Mouse (Mus musculus): ENCODE measurements around the gene Gm5134. TPM values are rescaled to one million over a fixed set of nuclear protein-coding genes. Genes with fewer than 3 reads are reported as not detected.

Gm5134 gene
- polyA plus RNA-seq, 1 experiment from 2014 or later: 0.04 TPM

- TF ChIP-seq CTCF (IDR thresholded peaks at IDR 0.05; ENCODE audit: low read depth) (no peak), EP300 (IDR thresholded peaks at IDR 0.05; ENCODE audit: low read depth) (no peak)
- no peaks in the 10 kb centered on the region for H3K27me3 ChIP-seq (ENCODE audit: insufficient read depth, low read length)
- no peak overlapping the region for H3K9ac ChIP-seq (replicated peaks)
- DNase-seq (no peak), ATAC-seq (no peak)
- no peak overlapping the region for H3K27ac ChIP-seq (ENCODE audit: low read depth)
- WGBS (ENCODE audit: insufficient replicate concordance): 59% methylated on average over 12 of the region's 12 CpGs
- H3K36me3 ChIP-seq (replicated peaks; ENCODE audit: insufficient read depth, low read length): no peaks in the 10 kb centered on the region
- no peak overlapping the region for H3K4me3 ChIP-seq (ENCODE audit: low read depth, low read length)
- H3K9me3 ChIP-seq (ENCODE audit: low read length): no peaks in the 10 kb centered on the region
- H3K4me1 ChIP-seq (ENCODE audit: insufficient read depth): 0 out of 2 replicates have a peak, but pooled peaks cover 4% of the 10 kb centered on the region
- H3K4me2 ChIP-seq (ENCODE audit: low read depth, low read length): no peak overlapping the region
Measured at GRCm38 (mm10) chr10:76027127-76028015, 73.1 kb downstream of the Gm5134 start.

GRCm38 (mm10) chr10:76028016-76028366 lies 73.7 kb downstream of the Gm5134 start:
- H3K4me2 ChIP-seq (ENCODE audit: low read depth, low read length): no peak overlapping the region
- no peak overlapping the region for H3K27ac ChIP-seq (ENCODE audit: low read depth)
- no peaks in the 10 kb centered on the region for H3K9me3 ChIP-seq (ENCODE audit: low read length)
- H3K27me3 ChIP-seq (ENCODE audit: insufficient read depth, low read length): no peaks in the 10 kb centered on the region
- TF ChIP-seq CTCF (IDR thresholded peaks at IDR 0.05; ENCODE audit: low read depth) (no peak), EP300 (IDR thresholded peaks at IDR 0.05; ENCODE audit: low read depth) (no peak)
- H3K4me1 ChIP-seq (ENCODE audit: insufficient read depth): peaks cover 5% of the 10 kb centered on the region; the same call in 1 of the 2 replicates
- WGBS (ENCODE audit: insufficient replicate concordance): 17% methylated on average over 4 of the region's 4 CpGs
- no peak overlapping the region for H3K9ac ChIP-seq (replicated peaks)
- no peak for ATAC-seq
- no peak for DNase-seq
- no peak overlapping the region for H3K4me3 ChIP-seq (ENCODE audit: low read depth, low read length)
- no peaks in the 10 kb centered on the region for H3K36me3 ChIP-seq (replicated peaks; ENCODE audit: insufficient read depth, low read length)

- Histone ChIP-seq H3K27me3 (ENCODE audit: insufficient read depth, low read length) (no peaks in the 10 kb centered on the region), H3K9me3 (ENCODE audit: low read length) (no peaks in the 10 kb centered on the region), H3K27ac (ENCODE audit: low read depth) (no peak overlapping the region), H3K4me3 (ENCODE audit: low read depth, low read length) (no peak overlapping the region), H3K4me1 (ENCODE audit: insufficient read depth) (peaks cover 9% of the 10 kb centered on the region; the same call in 1 of the 2 replicates), H3K9ac (replicated peaks) (no peak overlapping the region), H3K4me2 (ENCODE audit: low read depth, low read length) (no peak overlapping the region), H3K36me3 (replicated peaks; ENCODE audit: insufficient read depth, low read length) (no peaks in the 10 kb centered on the region)
- ATAC-seq (no peak), DNase-seq (no peak)
- TF ChIP-seq EP300 (IDR thresholded peaks at IDR 0.05; ENCODE audit: low read depth): no peak
- WGBS (ENCODE audit: insufficient replicate concordance): 70% methylated on average over 9 of the region's 9 CpGs
Measured at GRCm38 (mm10) chr10:76028396-76028795, 74.1 kb downstream of the Gm5134 start.

- 82% methylated on average over 5 of the region's 5 CpGs for WGBS (ENCODE audit: insufficient replicate concordance)
- ATAC-seq: no peak
Measured at GRCm38 (mm10) chr10:76029276-76029675, 75.0 kb downstream of the Gm5134 start.

GRCm38 (mm10) chr10:76030496-76030895 lies 76.2 kb downstream of the Gm5134 start:
- Histone ChIP-seq H3K4me1 (ENCODE audit: insufficient read depth) (peaks cover 14% of the 10 kb centered on the region), H3K4me3 (ENCODE audit: low read depth, low read length) (no peak overlapping the region), H3K4me2 (ENCODE audit: low read depth, low read length) (no peak overlapping the region), H3K27me3 (ENCODE audit: insufficient read depth, low read length) (no peaks in the 10 kb centered on the region), H3K9me3 (ENCODE audit: low read length) (no peaks in the 10 kb centered on the region), H3K9ac (replicated peaks) (no peak overlapping the region), H3K36me3 (replicated peaks; ENCODE audit: insufficient read depth, low read length) (no peaks in the 10 kb centered on the region; the same call in 1 of the 2 replicates), H3K27ac (ENCODE audit: low read depth) (no peak overlapping the region)
- DNase-seq (no peak), ATAC-seq (no peak)
- WGBS (ENCODE audit: insufficient replicate concordance): 54% methylated on average over 5 of the region's 5 CpGs
- TF ChIP-seq EP300 (IDR thresholded peaks at IDR 0.05; ENCODE audit: low read depth) (no peak), CTCF (IDR thresholded peaks at IDR 0.05; ENCODE audit: low read depth) (no peak; the same call in 1 of the 2 replicates)

More at GRCm38 (mm10) chr10:76029276-76029675, 75.0 kb downstream of the Gm5134 start:
- no peak overlapping the region for H3K9ac ChIP-seq (replicated peaks)
- no peaks in the 10 kb centered on the region for H3K27me3 ChIP-seq (ENCODE audit: insufficient read depth, low read length)
- TF ChIP-seq EP300 (IDR thresholded peaks at IDR 0.05; ENCODE audit: low read depth): no peak
- TF ChIP-seq CTCF (IDR thresholded peaks at IDR 0.05; ENCODE audit: low read depth): no peak
- no peak overlapping the region for H3K4me2 ChIP-seq (ENCODE audit: low read depth, low read length)
- H3K4me3 ChIP-seq (ENCODE audit: low read depth, low read length): no peak overlapping the region
- H3K27ac ChIP-seq (ENCODE audit: low read depth): no peak overlapping the region
- DNase-seq: no peak
- H3K4me1 ChIP-seq (ENCODE audit: insufficient read depth): peaks cover 14% of the 10 kb centered on the region
- no peaks in the 10 kb centered on the region for H3K36me3 ChIP-seq (replicated peaks; ENCODE audit: insufficient read depth, low read length)
- no peaks in the 10 kb centered on the region for H3K9me3 ChIP-seq (ENCODE audit: low read length)

GRCm38 (mm10) chr10:76031511-76032401 lies 77.4 kb downstream of the Gm5134 start:
- H3K9ac ChIP-seq (replicated peaks): peak overlapping the region; percentile 91
- H3K9me3 ChIP-seq (ENCODE audit: low read length): no peaks in the 10 kb centered on the region
- DNase-seq (no peak), ATAC-seq (peak; percentile 75)
- 43% methylated on average over 14 of the region's 14 CpGs for WGBS (ENCODE audit: insufficient replicate concordance)
- peak overlapping the region; percentile 98 for H3K4me2 ChIP-seq (ENCODE audit: low read depth, low read length)
- H3K27ac ChIP-seq (ENCODE audit: low read depth): peak overlapping the region; percentile 90
- H3K4me3 ChIP-seq (ENCODE audit: low read depth, low read length): peak overlapping the region; percentile 90
- peak; percentile 26; the same call in 1 of the 2 replicates for TF ChIP-seq EP300 (IDR thresholded peaks at IDR 0.05; ENCODE audit: low read depth)
- TF ChIP-seq CTCF (IDR thresholded peaks at IDR 0.05; ENCODE audit: low read depth): no peak
- H3K4me1 ChIP-seq (ENCODE audit: insufficient read depth): peaks cover 14% of the 10 kb centered on the region
- no peaks in the 10 kb centered on the region for H3K27me3 ChIP-seq (ENCODE audit: insufficient read depth, low read length)
- H3K36me3 ChIP-seq (replicated peaks; ENCODE audit: insufficient read depth, low read length): no peaks in the 10 kb centered on the region; the same call in 1 of the 2 replicates

All from liver, postnatal 0 days (tissue).